Mouse (Mus musculus) lung, adult 2 months (tissue): ENCODE data around the gene Pias4. TPM values are rescaled to one million over a fixed set of nuclear protein-coding genes. Genes with fewer than 3 reads are reported as not detected.
"Not testable (repeated sequence)": the region's sequence is repeated elsewhere in the genome, so short reads cannot be mapped to it uniquely, and the experiment has no call there.

Source experiments
- DNase-seq: peaks from one replicate; pipeline ENCODE4 v3.0.0; 2022
- H3K4me1 ChIP-seq: fragments of 200-500 bp; 2 replicates; pipeline ENCODE4 v1.6.1; 2011; ENCODE audit warnings: low read length; ENCODE audit not compliant: control insufficient read depth, insufficient read depth
- H3K4me3 ChIP-seq: fragments of 200-500 bp; replicated peaks from 2 replicates; pipeline ENCODE3; 2011; ENCODE audit warnings: low read depth, mild to moderate bottlenecking, control low read depth, low read length; ENCODE audit errors: extremely low read depth
- CTCF ChIP-seq: fragments of 200-500 bp; IDR thresholded peaks from 2 replicates; pipeline ENCODE4 v1.5.1; 2011; ENCODE audit warnings: mild to moderate bottlenecking, low read length, control low read depth; ENCODE audit not compliant: insufficient read depth
- POLR2A ChIP-seq: fragments of 200-500 bp; IDR thresholded peaks from 2 replicates; pipeline ENCODE4 v1.6.1; 2011; ENCODE audit warnings: low read depth, mild to moderate bottlenecking, control low read depth, low read length, borderline replicate concordance; ENCODE audit errors: extremely low read depth
- WGBS: fragments of 180-500 bp; shearing (Covaris S2); methylation state at CpG from one replicate; pipeline ENCODE4 v1.1.7; 2018; 5-methylcytosine and 5-hydroxymethylcytosine counted together
- polyA plus RNA-seq: library from polyadenylated mRNA; depleted of rRNA; stranded (reverse); fragments of >200 nt; gene quantifications from 2 replicates; pipeline ENCODE4 v1.2.3, GENCODE M21; 2012

The Pias4 gene
- polyA plus RNA-seq, 1 experiment, result 40.0 TPM

DNA sequence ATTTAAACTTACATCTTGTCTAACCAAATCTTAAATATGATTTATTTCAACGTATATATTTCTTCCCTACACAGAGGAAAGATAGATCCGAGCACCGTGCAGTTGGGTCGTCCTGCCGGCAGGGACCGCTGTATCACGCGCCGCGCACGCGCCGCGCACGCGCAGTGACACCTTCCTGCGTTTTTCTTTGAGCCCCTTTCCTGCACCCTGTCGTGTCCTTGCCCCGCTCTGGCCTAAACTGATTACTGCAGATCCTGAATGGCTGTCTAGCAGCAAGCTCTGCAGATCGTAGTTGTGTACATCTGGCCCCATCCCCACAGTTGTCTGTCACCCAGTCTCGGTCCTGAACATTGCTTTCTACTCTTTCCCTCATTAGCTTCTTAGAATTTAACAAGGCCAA lies 5.4 kb upstream of the Pias4 start:
- peak; percentile 78 for DNase-seq
- Histone ChIP-seq H3K4me1 (peaks cover 19% of the 10 kb centered on the region), H3K4me3 (peak overlapping the region; percentile 42)
- WGBS, result 13% methylated on average over 21 of the region's 21 CpGs
- TF ChIP-seq POLR2A, result peak; percentile 77; the same call in 1 of the 2 replicates
- peak; percentile 84 for TF ChIP-seq CTCF

DNA sequence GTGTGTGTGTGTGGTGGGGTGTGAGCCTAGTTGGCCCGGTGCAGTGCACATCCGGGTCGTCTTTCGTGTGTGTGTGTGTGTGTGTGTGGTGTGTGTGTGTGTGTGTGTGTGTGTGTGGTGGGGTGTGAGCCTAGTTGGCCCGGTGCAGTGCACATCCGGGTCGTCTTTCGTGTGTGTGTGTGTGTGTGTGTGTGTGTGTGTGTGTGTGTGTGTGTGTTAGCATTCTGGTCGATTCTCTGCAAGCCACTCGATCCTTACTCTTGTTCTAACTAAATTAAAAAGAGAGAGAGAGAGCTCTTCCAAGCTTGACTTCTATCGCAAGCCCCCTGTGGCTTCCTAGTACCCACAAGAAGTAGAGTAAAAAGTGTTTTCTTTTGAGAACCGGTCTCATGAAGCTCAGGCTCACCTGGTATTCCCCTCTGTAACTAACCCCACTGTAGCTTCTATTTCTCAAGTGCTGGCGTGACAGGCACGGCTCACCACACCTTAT lies 1.7 kb upstream of the Pias4 start:
- DNase-seq, result not testable (repeated sequence)
- H3K4me1 ChIP-seq, result peaks cover 15% of the 10 kb centered on the region

DNA sequence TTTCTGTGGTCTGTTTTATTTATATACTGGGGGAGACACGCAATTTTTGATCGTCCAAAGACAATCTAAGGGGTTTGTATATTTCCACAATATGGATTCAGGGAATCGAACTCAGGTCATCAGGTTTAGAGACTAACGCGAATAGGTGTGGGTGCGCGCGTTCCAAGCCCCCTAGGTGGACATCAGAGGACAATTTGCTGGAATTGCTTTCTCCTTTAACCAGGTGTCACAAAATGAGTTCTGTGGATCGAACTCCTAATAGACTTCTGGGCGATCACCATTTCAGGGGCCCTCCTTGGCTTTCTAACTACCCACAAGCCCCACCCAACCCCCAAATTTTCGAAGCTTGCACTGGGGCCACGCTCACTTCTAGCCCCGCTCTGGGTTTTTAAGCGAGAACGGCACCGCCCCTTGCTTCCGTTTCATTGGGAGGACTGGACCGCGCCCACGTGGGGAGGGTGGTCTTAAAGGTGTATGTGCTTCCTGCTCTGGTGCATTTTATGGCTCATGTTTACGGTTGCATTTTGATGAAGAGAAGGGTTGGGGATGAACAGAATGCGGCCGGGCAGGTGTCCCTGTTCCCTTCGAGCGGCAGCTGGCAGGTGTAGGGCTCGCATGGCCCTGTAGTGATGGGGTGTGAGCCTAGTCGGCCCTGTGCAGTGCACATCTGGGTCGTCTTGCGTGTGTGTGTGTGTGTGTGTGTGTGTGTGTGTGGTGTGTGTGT lies 960 bp upstream of the Pias4 start:
- TF ChIP-seq CTCF (no peak), POLR2A (peak; percentile 35; the same call in 1 of the 2 replicates)
- DNase-seq, result peak; percentile 83
- WGBS, result under 1% methylated on average over 29 of the region's 29 CpGs
- peak overlapping the region; percentile 88 for H3K4me3 ChIP-seq
- H3K4me1 ChIP-seq, result peaks cover 14% of the 10 kb centered on the region

More for the DNA sequence above, 1.7 kb upstream of the Pias4 start:
- 8% methylated on average over 14 of the region's 14 CpGs for WGBS
- not testable (repeated sequence) for H3K4me3 ChIP-seq

DNA sequence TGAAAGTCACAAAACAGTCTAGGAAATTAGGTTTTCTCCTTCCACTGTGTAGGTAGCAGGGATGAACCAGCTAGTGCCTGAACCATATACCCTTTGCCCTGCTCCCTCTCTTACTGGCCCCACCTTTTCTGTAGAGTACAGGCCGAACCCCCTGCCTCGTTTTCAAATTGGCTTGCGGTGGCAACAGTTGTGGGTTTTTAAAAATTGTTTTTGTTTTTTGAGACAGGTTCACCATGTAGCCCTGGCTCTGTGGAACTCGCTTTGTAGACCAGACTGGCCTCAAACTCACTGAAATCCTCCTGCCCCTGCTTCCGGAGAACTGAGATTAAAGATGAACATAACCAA lies 336 bp upstream of the Pias4 start:
- DNase-seq, result no peak
- 11% methylated on average over 5 of the region's 5 CpGs for WGBS
- Histone ChIP-seq H3K4me3 (peak overlapping the region; percentile 53), H3K4me1 (peaks cover 14% of the 10 kb centered on the region)
- no peak for TF ChIP-seq POLR2A
- TF ChIP-seq CTCF, result no peak

DNA sequence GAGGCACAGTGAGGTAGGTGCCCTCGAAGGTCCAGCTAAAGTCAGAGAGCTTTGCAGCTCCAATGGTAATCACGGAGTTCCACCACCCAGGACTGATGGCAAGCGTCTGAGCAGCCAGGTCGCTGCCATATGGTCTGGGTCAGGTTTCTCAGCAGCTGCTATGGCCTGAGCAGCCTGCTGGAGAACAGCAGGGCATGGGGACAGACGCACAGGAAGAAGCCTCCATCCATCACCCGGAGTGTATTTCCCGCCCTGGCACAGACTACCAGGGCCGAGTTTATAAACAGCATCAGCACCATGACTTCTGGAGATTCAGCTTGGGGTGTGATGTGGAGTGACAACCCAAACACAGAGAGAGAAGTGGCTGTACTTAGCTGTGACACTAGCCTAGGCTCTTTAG lies 2.6 kb downstream of the Pias4 start:
- Histone ChIP-seq H3K4me1 (peaks cover 14% of the 10 kb centered on the region), H3K4me3 (no peak overlapping the region)
- 54% methylated on average over 8 of the region's 8 CpGs for WGBS
- no peak for TF ChIP-seq CTCF
- TF ChIP-seq POLR2A, result no peak
- no peak for DNase-seq

DNA sequence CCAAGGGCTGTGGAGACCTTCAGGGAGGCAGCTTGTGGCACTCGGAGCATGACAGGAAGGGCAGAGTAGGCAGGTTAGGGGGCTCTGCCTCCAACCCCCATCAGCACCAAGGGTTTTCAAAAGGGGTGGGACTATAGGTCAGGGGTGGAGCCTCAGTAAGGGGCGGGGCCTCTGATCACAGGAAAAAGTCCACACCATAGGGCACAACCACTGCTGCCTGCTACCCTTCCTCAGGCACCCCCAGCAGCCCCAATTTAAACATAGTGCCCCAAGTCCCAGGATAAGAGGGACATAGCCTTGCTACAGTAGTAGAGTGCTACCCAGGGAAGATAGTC lies 5.4 kb downstream of the Pias4 start:
- no peak for DNase-seq
- Histone ChIP-seq H3K4me1 (peaks cover 14% of the 10 kb centered on the region), H3K4me3 (no peak overlapping the region)
- 66% methylated on average over 2 of the region's 2 CpGs for WGBS
- TF ChIP-seq CTCF (no peak), POLR2A (no peak)

DNA sequence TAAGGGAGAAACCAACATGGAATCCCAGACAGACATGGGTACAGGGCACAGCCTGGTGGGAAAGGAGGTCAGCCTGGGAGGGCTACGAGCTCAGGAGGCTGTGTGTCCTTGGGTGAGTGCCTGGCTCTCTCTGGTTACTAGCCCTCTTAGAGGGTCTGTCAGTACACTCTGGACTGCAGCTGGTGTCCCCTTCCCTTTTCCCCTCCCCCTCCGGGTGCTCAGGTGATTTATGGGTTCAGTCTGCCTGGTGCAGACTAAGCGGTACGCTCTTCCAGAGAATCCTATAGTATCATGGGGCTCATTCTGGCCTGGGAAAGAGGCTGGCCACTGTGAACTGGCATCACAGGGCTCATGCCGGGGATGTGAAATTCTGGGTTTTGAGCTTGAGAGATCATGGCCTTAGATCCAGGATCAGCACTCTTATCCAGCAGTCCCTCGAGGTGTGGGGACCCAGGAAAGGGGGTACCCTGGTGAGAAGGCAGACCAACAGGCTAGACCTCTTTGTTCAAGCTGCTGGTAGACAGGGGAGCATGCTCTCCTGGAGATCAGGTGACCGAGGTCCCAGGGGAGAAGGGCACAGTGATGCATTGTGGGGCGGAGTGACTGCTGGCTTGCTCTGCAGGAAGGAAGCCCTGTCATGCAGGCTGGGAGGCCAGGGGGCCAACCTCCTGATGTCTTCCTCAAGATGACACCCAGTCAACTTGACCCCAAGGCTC lies 6.0 kb downstream of the Pias4 start:
- no peak for TF ChIP-seq CTCF
- no peak for TF ChIP-seq POLR2A
- Histone ChIP-seq H3K4me3 (no peak overlapping the region), H3K4me1 (peaks cover 11% of the 10 kb centered on the region)
- no peak for DNase-seq
- 72% methylated on average over 8 of the region's 8 CpGs for WGBS

DNA sequence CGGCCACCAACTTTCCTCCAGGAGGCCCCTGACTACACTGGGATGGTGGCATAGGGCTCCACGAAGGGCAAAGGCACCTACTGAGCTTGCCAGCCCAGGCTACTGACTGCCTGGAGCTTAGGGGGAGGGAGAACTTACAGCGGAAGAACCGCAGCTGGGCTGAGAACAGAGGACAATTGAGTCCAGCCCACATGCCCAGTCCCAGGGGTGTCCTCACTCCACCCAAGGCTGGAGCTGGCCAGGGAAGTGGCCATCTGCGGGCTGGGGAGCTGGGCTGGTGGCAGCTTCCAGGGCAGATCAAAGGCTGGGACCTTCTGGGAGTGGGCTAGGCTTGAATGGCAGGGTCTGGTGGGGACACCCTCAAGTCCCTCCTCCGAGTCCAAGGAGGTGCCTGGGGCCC lies 13.0 kb downstream of the Pias4 start:
- 76% methylated on average over 6 of the region's 6 CpGs for WGBS
- no peaks in the 10 kb centered on the region for H3K4me1 ChIP-seq
- H3K4me3 ChIP-seq, result no peak overlapping the region
- TF ChIP-seq CTCF, result no peak
- no peak for TF ChIP-seq POLR2A
- no peak for DNase-seq

DNA sequence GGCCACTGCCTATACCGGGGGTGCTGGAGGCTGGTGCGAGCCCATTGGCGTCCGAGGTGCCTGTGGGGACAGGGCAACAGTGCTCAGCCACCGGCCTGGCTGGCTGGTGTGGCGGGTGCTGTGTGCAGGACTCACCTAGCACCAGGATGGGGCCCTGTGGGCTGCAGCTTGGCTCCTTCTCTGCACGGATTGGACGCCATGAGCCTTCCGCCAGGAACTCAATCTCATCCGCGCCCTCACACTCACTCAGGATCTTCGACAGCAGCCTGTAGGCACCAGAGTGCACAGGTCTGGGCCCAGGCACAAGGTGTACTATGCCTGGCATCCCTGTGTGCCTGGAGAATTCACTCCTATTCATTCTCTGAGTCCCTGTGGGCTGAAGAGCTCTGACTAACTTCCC lies 13.4 kb downstream of the Pias4 start:
- Histone ChIP-seq H3K4me3 (no peak overlapping the region), H3K4me1 (no peaks in the 10 kb centered on the region)
- no peak for DNase-seq
- WGBS, result 90% methylated on average over 12 of the region's 12 CpGs
- TF ChIP-seq POLR2A, result no peak
- no peak for TF ChIP-seq CTCF

DNA sequence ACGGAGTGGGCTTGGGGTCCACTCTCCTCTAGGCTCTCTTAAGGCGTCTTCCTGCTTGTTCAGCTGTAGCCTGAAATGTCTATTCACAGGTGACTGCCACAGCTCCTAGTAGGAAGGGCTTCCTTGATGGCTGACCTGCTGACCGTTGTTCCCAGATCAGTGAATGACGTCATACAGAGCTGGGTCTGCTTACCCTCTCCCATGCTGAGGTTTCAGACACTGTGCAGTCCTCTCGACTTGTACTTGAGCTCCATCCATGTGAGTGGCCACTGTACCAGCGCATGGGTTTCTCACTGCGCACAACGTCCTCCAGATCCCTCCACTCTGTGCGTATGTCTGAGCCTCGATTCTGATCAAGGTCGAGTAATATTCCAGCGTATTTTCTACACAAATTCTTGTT lies 15.1 kb downstream of the Pias4 start:
- DNase-seq, result no peak
- H3K4me3 ChIP-seq, result no peak overlapping the region
- TF ChIP-seq POLR2A (no peak), CTCF (no peak)
- no peaks in the 10 kb centered on the region for H3K4me1 ChIP-seq
- 61% methylated on average over 12 of the region's 12 CpGs for WGBS

DNA sequence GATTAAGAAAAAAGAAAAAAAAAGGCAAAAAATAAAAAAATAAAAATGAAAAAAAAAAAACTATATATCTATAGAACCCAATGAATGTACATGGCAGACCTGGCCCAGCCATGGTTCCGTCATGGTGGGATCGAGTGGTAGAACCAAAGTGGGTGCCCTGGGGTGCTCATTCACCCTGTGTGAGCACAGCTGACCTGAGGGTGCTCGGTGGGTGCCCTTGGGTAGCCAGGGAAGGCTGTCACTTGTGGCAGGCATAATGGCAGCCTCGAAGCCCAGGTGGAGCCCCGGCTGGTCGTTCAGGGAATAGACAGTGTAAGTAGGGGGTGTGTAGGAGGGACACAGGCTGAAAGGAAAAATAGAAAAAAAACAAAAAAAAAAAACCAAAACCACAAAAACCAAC lies 16.5 kb downstream of the Pias4 start:
- 65% methylated on average over 6 of the region's 6 CpGs for WGBS
- DNase-seq, result no peak
- TF ChIP-seq CTCF (no peak), POLR2A (no peak)
- peaks cover 2% of the 10 kb centered on the region; the same call in 1 of the 2 replicates for H3K4me1 ChIP-seq
- no peak overlapping the region for H3K4me3 ChIP-seq
